Mouse (Mus musculus) hindbrain, embryonic 14.5 days (tissue): Measurements from ENCODE around the gene Oit3. TPM values are rescaled to one million over a fixed set of nuclear protein-coding genes. Genes with fewer than 3 reads are reported as not detected.
"Not testable (repeated sequence)": the region's sequence is repeated elsewhere in the genome, so short reads cannot be mapped to it uniquely, and the experiment has no call there.

ENCODE experiments used
- ATAC-seq: fragments of 200-750 bp; cut with Nextera tagmentation; 2 replicates; pipeline ENCODE4 v1.8.0; 2017; ENCODE audit warnings: moderate number of reproducible peaks, mild to moderate bottlenecking, moderate TSS enrichment, moderate library complexity; ENCODE audit not compliant: low FRiP score
- DNase-seq: peaks from one replicate; pipeline ENCODE4 v3.0.0-alpha.2; 2015; ENCODE audit warnings: low spot score
- H3K27ac ChIP-seq: fragments of 300-500 bp; sonication (generic); 2 replicates; pipeline ENCODE4 v1.5.1; 2014; ENCODE audit warnings: mild to moderate bottlenecking, moderate library complexity
- H3K27me3 ChIP-seq: fragments of 300-500 bp; sonication (generic); 2 replicates; pipeline ENCODE4 v1.6.1; 2014; ENCODE audit warnings: mild to moderate bottlenecking, low read length, mixed read lengths; ENCODE audit not compliant: control insufficient read depth, insufficient read depth
- H3K36me3 ChIP-seq: fragments of 300-500 bp; sonication (generic); replicated peaks from 2 replicates; pipeline ENCODE4 v1.6.1; 2014; ENCODE audit not compliant: control insufficient read depth, insufficient read depth
- H3K4me1 ChIP-seq: fragments of 300-500 bp; sonication (generic); replicated peaks from 2 replicates; pipeline ENCODE4 v1.6.1; 2014; ENCODE audit warnings: antibody characterized with exemption, low read length, mixed read lengths; ENCODE audit not compliant: control insufficient read depth, insufficient read depth
- H3K4me2 ChIP-seq: fragments of 300-500 bp; sonication (generic); replicated peaks from 2 replicates; pipeline ENCODE4 v1.6.1; 2014; ENCODE audit warnings: mild to moderate bottlenecking, moderate library complexity
- H3K4me3 ChIP-seq: fragments of 300-500 bp; sonication (generic); replicated peaks from 2 replicates; pipeline ENCODE4 v1.5.1; 2014; ENCODE audit warnings: mild to moderate bottlenecking, low read length
- H3K9ac ChIP-seq: fragments of 300-500 bp; sonication (generic); 2 replicates; pipeline ENCODE4 v1.6.1; 2014
- H3K9me3 ChIP-seq: fragments of 300-500 bp; sonication (generic); 2 replicates; pipeline ENCODE4 v1.6.1; 2016; ENCODE audit warnings: low read length; ENCODE audit not compliant: control insufficient read depth
- WGBS: fragments of 180-500 bp; shearing (Covaris S2); extraction: QIAGEN DNeasy Blood & Tissue Kit; methylation state at CpG from one replicate; pipeline ENCODE4 v1.1.7; 2014; 5-methylcytosine and 5-hydroxymethylcytosine counted together
- polyA plus RNA-seq: library from polyadenylated mRNA; unstranded; fragments of >200 nt; fragmentation: Nextera tagmentation; extraction: Ambion mirVana; gene quantifications from 2 replicates; pipeline ENCODE4 v1.2.1, GENCODE M21; 2014

Oit3 gene
- polyA plus RNA-seq, 1 experiment from 2014 or later, result 0.27 TPM

GRCm38 (mm10) chr10:59381563-59381962 lies 60.0 kb downstream of the Oit3 start:
- WGBS, result 73% methylated on average over 5 of the region's 10 CpGs
- DNase-seq, H3K9me3 ChIP-seq, H3K36me3 ChIP-seq, H3K4me3 ChIP-seq, H3K4me2 ChIP-seq, H3K27ac ChIP-seq, H3K27me3 ChIP-seq, H3K4me1 ChIP-seq, ATAC-seq, H3K9ac ChIP-seq: not testable (repeated sequence)

- WGBS, result 68% methylated on average over 2 of the region's 2 CpGs
- ATAC-seq, result no peak
- Histone ChIP-seq H3K9me3 (no peaks in the 10 kb centered on the region), H3K27ac (no peak overlapping the region), H3K27me3 (no peaks in the 10 kb centered on the region), H3K4me3 (no peak overlapping the region), H3K4me2 (no peak overlapping the region), H3K4me1 (no peaks in the 10 kb centered on the region), H3K9ac (no peak overlapping the region), H3K36me3 (no peaks in the 10 kb centered on the region)
- no peak for DNase-seq
Measured at GRCm38 (mm10) chr10:59380411-59380821, 61.2 kb downstream of the Oit3 start.

- H3K27ac ChIP-seq, result no peak overlapping the region
- H3K4me3 ChIP-seq, result no peak overlapping the region
- H3K9me3 ChIP-seq, result no peaks in the 10 kb centered on the region
- no peaks in the 10 kb centered on the region for H3K4me1 ChIP-seq
- H3K27me3 ChIP-seq, result no peaks in the 10 kb centered on the region
- no peak overlapping the region for H3K9ac ChIP-seq
- ATAC-seq, result no peak
- H3K36me3 ChIP-seq, result no peaks in the 10 kb centered on the region
- WGBS, result 60% methylated on average over 3 of the region's 3 CpGs
- no peak for DNase-seq
- no peak overlapping the region for H3K4me2 ChIP-seq
Measured at GRCm38 (mm10) chr10:59379927-59380326, 61.7 kb downstream of the Oit3 start.

- H3K27me3 ChIP-seq, result no peaks in the 10 kb centered on the region
- ATAC-seq (no peak), DNase-seq (no peak)
- WGBS, result 89% methylated on average over 4 of the region's 4 CpGs
- H3K4me3 ChIP-seq, result no peak overlapping the region
- no peaks in the 10 kb centered on the region for H3K4me1 ChIP-seq
- H3K36me3 ChIP-seq, result peaks cover 8% of the 10 kb centered on the region; the same call in 1 of the 2 replicates
- H3K9ac ChIP-seq, result no peak overlapping the region
- no peak overlapping the region for H3K27ac ChIP-seq
- H3K9me3 ChIP-seq, result no peaks in the 10 kb centered on the region
- H3K4me2 ChIP-seq, result no peak overlapping the region
Measured at GRCm38 (mm10) chr10:59378728-59379127, 62.9 kb downstream of the Oit3 start.

GRCm38 (mm10) chr10:59377906-59378305 lies 63.7 kb downstream of the Oit3 start:
- Histone ChIP-seq H3K4me1 (no peaks in the 10 kb centered on the region), H3K4me3 (no peak overlapping the region), H3K4me2 (no peak overlapping the region), H3K27ac (no peak overlapping the region), H3K9me3 (no peaks in the 10 kb centered on the region), H3K36me3 (peaks cover 17% of the 10 kb centered on the region), H3K27me3 (no peaks in the 10 kb centered on the region), H3K9ac (no peak overlapping the region)
- no peak for DNase-seq
- no peak for ATAC-seq
- WGBS, result 95% methylated on average over 10 of the region's 10 CpGs

Other genes with a start within 250 kb of the Oit3 start
- gene Sept10, start 219.9 kb downstream of the Oit3 start, polyA plus RNA-seq, result 22.0 TPM in 2 replicates
- 18.8 and 21.1 TPM in 2 replicates for gene Sowahc, start 219.8 kb downstream of the Oit3 start, polyA plus RNA-seq
- gene P4ha1, start 118.5 kb downstream of the Oit3 start, polyA plus RNA-seq, result 24.9 and 28.0 TPM in 2 replicates
- gene Gm10273, start 46.1 kb downstream of the Oit3 start, polyA plus RNA-seq, result 4.0 and 4.3 TPM in 2 replicates
- not detected in 2 replicates for gene Pla2g12b, start 38.1 kb downstream of the Oit3 start, polyA plus RNA-seq
- not detected in 2 replicates for gene Gm10322, start 174.3 kb upstream of the Oit3 start, polyA plus RNA-seq
- 33.0 and 37.3 TPM in 2 replicates for gene Mcu, start 174.9 kb upstream of the Oit3 start, polyA plus RNA-seq